Mouse (Mus musculus): ENCODE data around the gene Mcmbp. TPM values are rescaled to one million over a fixed set of nuclear protein-coding genes. Genes with fewer than 3 reads are reported as not detected.

The Mcmbp gene
- polyA plus RNA-seq, 1 experiment = 63.6 TPM

GRCm38 (mm10) chr7:128687821-128688564, 52.3 kb downstream of the Mcmbp start:
- Histone ChIP-seq H3K27ac (ENCODE audit: insufficient read depth, low read depth, low read length) (no peak overlapping the region), H3K4me3 (ENCODE audit: insufficient read depth, low read length) (peak overlapping the region; percentile 62)
- no peak for TF ChIP-seq CTCF (IDR thresholded peaks at IDR 0.05; ENCODE audit: low read depth, low read length)
- no peak for TF ChIP-seq POLR2A (IDR thresholded peaks at IDR 0.05; ENCODE audit: borderline replicate concordance, low read depth, low read length)

GRCm38 (mm10) chr7:128678546-128678945, 61.7 kb downstream of the Mcmbp start:
- Histone ChIP-seq H3K4me1 (ENCODE audit: control insufficient read depth, insufficient read depth, low read length) (peaks cover under 1% of the 10 kb centered on the region), H3K27ac (ENCODE audit: insufficient read depth, low read depth, low read length) (no peak overlapping the region), H3K4me3 (ENCODE audit: insufficient read depth, low read length) (no peak overlapping the region)
- TF ChIP-seq CTCF (IDR thresholded peaks at IDR 0.05; ENCODE audit: low read depth, low read length) (no peak), POLR2A (IDR thresholded peaks at IDR 0.05; ENCODE audit: borderline replicate concordance, low read depth, low read length) (no peak)

More at GRCm38 (mm10) chr7:128687821-128688564, 52.3 kb downstream of the Mcmbp start:
- peaks cover 2% of the 10 kb centered on the region; the same call in 1 of the 2 replicates for H3K4me1 ChIP-seq (ENCODE audit: control insufficient read depth, insufficient read depth, low read length)

- TF ChIP-seq POLR2A (IDR thresholded peaks at IDR 0.05; ENCODE audit: borderline replicate concordance, low read depth, low read length) = no peak
- TF ChIP-seq CTCF (IDR thresholded peaks at IDR 0.05; ENCODE audit: low read depth, low read length) = no peak
- Histone ChIP-seq H3K4me3 (ENCODE audit: insufficient read depth, low read length) (peak overlapping the region; percentile 37), H3K4me1 (ENCODE audit: control insufficient read depth, insufficient read depth, low read length) (peaks cover 19% of the 10 kb centered on the region), H3K27ac (ENCODE audit: insufficient read depth, low read depth, low read length) (peak overlapping the region; percentile 43)
Observed at GRCm38 (mm10) chr7:128672408-128673010, 67.8 kb downstream of the Mcmbp start.

GRCm38 (mm10) chr7:128671952-128672351, 68.3 kb downstream of the Mcmbp start:
- TF ChIP-seq POLR2A (IDR thresholded peaks at IDR 0.05; ENCODE audit: borderline replicate concordance, low read depth, low read length) (no peak), CTCF (IDR thresholded peaks at IDR 0.05; ENCODE audit: low read depth, low read length) (no peak)
- peak overlapping the region; percentile 37; the same call in 1 of the 2 replicates for H3K4me3 ChIP-seq (ENCODE audit: insufficient read depth, low read length)
- peak overlapping the region; percentile 43 for H3K27ac ChIP-seq (ENCODE audit: insufficient read depth, low read depth, low read length)
- peaks cover 19% of the 10 kb centered on the region for H3K4me1 ChIP-seq (ENCODE audit: control insufficient read depth, insufficient read depth, low read length)

- Histone ChIP-seq H3K4me1 (ENCODE audit: control insufficient read depth, insufficient read depth, low read length) (peaks cover 19% of the 10 kb centered on the region), H3K27ac (ENCODE audit: insufficient read depth, low read depth, low read length) (no peak overlapping the region), H3K4me3 (ENCODE audit: insufficient read depth, low read length) (no peak overlapping the region)
- no peak for TF ChIP-seq CTCF (IDR thresholded peaks at IDR 0.05; ENCODE audit: low read depth, low read length)
- TF ChIP-seq POLR2A (IDR thresholded peaks at IDR 0.05; ENCODE audit: borderline replicate concordance, low read depth, low read length) = no peak
Observed at GRCm38 (mm10) chr7:128668831-128669230, 71.5 kb downstream of the Mcmbp start.

GRCm38 (mm10) chr7:128667788-128668187, 72.5 kb downstream of the Mcmbp start:
- Histone ChIP-seq H3K4me1 (ENCODE audit: control insufficient read depth, insufficient read depth, low read length) (peaks cover 10% of the 10 kb centered on the region), H3K4me3 (ENCODE audit: insufficient read depth, low read length) (no peak overlapping the region), H3K27ac (ENCODE audit: insufficient read depth, low read depth, low read length) (no peak overlapping the region)
- no peak for TF ChIP-seq CTCF (IDR thresholded peaks at IDR 0.05; ENCODE audit: low read depth, low read length)
- TF ChIP-seq POLR2A (IDR thresholded peaks at IDR 0.05; ENCODE audit: borderline replicate concordance, low read depth, low read length) = no peak

GRCm38 (mm10) chr7:128664861-128665377, 75.4 kb downstream of the Mcmbp start:
- Histone ChIP-seq H3K4me3 (ENCODE audit: insufficient read depth, low read length) (no peak overlapping the region), H3K27ac (ENCODE audit: insufficient read depth, low read depth, low read length) (no peak overlapping the region), H3K4me1 (ENCODE audit: control insufficient read depth, insufficient read depth, low read length) (no peaks in the 10 kb centered on the region)
- TF ChIP-seq CTCF (IDR thresholded peaks at IDR 0.05; ENCODE audit: low read depth, low read length) (no peak), POLR2A (IDR thresholded peaks at IDR 0.05; ENCODE audit: borderline replicate concordance, low read depth, low read length) (no peak)

- Histone ChIP-seq H3K4me1 (ENCODE audit: control insufficient read depth, insufficient read depth, low read length) (no peaks in the 10 kb centered on the region), H3K4me3 (ENCODE audit: insufficient read depth, low read length) (no peak overlapping the region), H3K27ac (ENCODE audit: insufficient read depth, low read depth, low read length) (no peak overlapping the region)
- TF ChIP-seq POLR2A (IDR thresholded peaks at IDR 0.05; ENCODE audit: borderline replicate concordance, low read depth, low read length) = no peak
- no peak for TF ChIP-seq CTCF (IDR thresholded peaks at IDR 0.05; ENCODE audit: low read depth, low read length)
Observed at GRCm38 (mm10) chr7:128663906-128664305, 76.4 kb downstream of the Mcmbp start.

GRCm38 (mm10) chr7:128656970-128657369, 83.3 kb downstream of the Mcmbp start:
- H3K4me1 ChIP-seq (ENCODE audit: control insufficient read depth, insufficient read depth, low read length) = peaks cover 2% of the 10 kb centered on the region; the same call in 1 of the 2 replicates
- no peak overlapping the region for H3K27ac ChIP-seq (ENCODE audit: insufficient read depth, low read depth, low read length)
- no peak for TF ChIP-seq POLR2A (IDR thresholded peaks at IDR 0.05; ENCODE audit: borderline replicate concordance, low read depth, low read length)
- no peak for TF ChIP-seq CTCF (IDR thresholded peaks at IDR 0.05; ENCODE audit: low read depth, low read length)
- no peak overlapping the region for H3K4me3 ChIP-seq (ENCODE audit: insufficient read depth, low read length)

Other genes with a start within 250 kb of the Mcmbp start
- 23.5 and 25.4 TPM in 2 replicates for gene Bag3, start 216.9 kb downstream of the Mcmbp start, polyA plus RNA-seq (2012; ENCODE audit: insufficient read depth, insufficient read length, missing spikeins)
- 16.8 and 18.4 TPM in 2 replicates for gene Inpp5f, start 129.2 kb downstream of the Mcmbp start, polyA plus RNA-seq (2012; ENCODE audit: insufficient read depth, insufficient read length, missing spikeins)
- gene Sec23ip, start 4.4 kb upstream of the Mcmbp start, polyA plus RNA-seq (2012; ENCODE audit: insufficient read depth, insufficient read length, missing spikeins) = 22.0 and 23.1 TPM in 2 replicates